Mouse (Mus musculus) testis, postnatal 10 days (tissue): ENCODE data around the gene Prkcb.

Experiments
- DNase-seq: peaks from one replicate; pipeline ENCODE4 v3.0.0; 2021; ENCODE audit warnings: low spot score

Gene Prkcb

DNA sequence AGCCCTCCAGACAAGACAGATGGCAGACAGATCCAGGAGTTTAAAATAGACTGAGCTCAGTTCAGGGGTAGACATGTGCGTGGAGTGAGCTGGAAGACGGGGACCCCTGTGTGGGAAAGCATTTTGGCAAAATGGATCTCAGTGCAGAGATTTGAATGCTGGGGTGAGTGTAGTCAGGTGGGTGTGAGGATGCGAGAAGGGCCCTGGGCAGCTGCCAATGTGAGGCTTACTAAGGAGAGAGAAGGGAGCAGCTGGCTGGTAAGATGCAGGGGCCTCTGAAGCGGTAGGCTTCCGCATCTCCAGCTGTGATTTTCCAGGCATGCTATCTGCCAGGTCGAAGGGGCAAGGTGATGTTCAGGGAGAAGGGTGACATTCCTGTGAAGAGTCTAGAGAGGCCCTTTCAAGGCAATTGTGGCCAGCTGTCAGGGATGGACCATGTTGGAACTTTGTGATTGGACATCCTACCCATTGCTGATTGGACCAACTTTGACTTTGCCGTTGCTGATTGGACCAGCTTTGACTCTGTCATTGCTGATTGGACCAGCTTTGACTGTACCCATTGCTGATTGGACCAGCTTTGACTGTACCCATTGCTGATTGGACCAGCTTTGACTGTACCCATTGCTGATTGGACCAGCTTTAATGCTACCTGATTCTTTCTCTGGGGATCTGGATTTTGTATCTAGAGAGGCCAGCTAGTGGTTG lies 78.9 kb downstream of the Prkcb start:
- no peak for DNase-seq

DNA sequence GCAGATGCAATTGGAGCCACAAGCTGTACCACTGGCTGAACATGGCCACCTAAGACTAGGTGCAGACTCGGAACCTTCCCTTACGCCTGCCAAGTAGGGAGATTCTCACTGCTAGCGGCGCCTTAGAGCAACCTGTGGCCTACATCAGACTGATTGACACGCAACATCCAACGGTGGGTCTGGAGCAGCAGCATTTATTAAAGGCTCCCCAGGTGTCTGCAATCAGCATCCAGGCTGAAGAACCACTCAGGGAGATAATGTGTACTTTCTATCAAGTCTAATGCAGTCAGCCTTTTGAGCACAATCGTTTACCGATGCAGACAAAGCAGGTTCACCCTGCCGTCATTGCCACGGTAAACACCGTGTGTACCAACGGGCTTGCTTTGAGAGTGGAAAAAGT lies 81.9 kb downstream of the Prkcb start:
- DNase-seq, result no peak

DNA sequence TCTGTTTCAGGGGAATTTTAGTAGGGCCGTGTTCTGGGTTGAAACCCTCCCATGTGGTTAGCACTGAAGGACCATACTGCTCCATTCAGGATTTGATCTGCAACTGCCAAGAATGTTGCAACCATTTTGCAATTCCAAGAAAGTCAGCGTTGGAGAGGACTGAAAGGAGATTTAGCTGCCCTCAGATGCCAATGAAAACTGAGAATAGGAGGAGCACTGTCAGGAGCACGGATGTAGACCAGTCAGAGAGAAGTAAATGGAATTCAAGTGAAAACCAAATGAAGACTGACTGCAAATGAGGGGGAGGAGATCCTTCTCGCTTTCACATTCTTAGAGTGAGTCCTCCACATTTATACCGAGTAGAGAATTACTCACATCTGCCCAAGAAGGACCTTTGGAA lies 83.4 kb downstream of the Prkcb start:
- DNase-seq, result no peak

DNA sequence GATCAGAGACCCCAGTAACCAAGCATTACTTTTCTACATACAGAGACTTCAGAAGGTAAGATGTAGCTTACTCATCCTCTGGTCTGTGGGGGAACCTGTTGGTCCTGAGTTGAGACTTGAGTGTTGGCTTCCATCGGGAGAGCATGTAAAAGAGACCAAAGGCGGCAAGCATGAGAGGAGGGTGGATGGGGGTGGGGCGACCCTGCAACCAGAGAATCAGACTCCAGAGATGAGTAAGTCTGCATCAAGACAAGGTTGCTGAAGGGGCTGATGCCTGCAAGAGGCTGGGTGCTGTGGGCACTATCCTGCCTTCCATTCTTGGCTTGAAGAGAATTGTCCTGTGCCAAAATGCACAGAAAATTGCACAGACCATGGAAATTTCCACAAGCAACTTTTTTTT lies 83.8 kb downstream of the Prkcb start:
- DNase-seq, result no peak

DNA sequence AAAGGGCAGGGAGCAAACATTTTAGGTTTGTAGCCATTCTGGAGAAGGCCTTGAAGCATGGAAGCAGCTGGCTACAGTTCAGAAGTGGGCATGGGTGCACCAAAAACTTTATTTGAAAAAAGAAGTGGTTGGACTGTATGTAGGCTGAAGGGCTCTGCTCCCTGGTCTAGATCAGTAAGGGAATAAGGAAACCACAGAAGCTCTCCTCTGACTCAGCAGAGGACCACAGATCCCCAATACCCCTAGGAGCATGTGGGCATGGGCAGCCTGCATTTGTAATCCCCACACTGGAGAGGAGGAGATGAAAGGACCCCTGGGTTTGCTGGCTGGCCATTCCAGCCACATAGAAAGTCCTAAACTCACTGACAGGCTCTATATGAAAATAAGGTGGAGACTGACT lies 88.3 kb downstream of the Prkcb start:
- no peak for DNase-seq

DNA sequence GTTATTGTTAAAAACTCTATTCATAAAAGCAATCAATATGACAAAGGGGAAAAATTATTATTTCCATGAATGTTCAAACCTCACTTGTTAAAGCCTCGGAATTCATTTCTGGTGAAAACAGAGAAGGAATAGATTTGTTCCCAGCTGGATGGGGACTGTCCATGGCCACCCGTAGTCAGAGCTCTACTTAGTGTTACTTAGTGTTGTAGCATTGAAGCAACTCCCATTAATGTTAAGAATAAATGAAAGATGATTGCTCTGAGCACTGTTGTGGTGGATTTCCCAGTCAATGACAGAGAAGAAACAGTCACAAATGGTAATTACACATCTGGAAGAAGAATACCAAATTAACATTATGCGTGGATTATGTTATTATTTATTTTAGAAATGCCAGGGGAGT lies 89.4 kb downstream of the Prkcb start:
- no peak for DNase-seq

DNA sequence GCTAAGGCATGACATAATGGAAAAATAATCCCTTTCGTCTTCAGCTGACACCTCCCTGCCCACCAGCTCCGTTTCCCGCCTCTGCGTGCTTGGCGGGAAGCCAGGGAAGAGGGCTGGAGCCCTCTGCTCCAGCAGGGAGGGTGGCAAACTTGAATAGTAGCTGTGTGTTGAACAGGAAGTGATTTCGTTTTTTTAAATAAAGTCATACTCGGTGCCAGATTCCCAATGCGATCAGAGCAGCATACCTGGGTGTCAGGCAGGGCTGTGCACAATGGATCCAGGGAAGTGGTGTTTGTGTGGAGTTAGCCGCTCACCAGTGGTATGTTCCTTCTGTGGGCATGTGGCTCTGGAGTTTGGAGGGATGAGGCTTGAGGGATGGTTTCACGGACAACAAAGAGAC lies 89.9 kb downstream of the Prkcb start:
- DNase-seq, result peak; percentile 53

DNA sequence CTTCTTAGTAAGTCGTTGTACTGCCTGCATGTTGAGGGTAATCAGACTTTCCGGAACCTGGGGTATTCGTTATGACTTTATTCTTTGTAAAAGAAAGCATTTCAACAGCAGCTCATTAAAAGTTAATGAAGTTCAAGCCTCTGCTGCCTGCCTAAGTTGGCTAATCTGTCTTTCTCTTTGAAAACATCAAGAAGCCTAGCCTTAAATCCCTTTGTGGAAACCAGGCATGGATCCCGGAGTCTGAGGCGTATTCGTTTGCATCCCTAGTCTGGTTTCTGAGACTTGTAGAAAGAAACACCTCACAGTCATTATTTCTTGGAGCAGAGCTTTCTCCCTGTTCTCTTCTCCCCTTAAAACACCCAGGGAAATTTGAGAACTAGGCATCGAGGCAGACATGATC lies 90.7 kb downstream of the Prkcb start:
- no peak for DNase-seq

DNA sequence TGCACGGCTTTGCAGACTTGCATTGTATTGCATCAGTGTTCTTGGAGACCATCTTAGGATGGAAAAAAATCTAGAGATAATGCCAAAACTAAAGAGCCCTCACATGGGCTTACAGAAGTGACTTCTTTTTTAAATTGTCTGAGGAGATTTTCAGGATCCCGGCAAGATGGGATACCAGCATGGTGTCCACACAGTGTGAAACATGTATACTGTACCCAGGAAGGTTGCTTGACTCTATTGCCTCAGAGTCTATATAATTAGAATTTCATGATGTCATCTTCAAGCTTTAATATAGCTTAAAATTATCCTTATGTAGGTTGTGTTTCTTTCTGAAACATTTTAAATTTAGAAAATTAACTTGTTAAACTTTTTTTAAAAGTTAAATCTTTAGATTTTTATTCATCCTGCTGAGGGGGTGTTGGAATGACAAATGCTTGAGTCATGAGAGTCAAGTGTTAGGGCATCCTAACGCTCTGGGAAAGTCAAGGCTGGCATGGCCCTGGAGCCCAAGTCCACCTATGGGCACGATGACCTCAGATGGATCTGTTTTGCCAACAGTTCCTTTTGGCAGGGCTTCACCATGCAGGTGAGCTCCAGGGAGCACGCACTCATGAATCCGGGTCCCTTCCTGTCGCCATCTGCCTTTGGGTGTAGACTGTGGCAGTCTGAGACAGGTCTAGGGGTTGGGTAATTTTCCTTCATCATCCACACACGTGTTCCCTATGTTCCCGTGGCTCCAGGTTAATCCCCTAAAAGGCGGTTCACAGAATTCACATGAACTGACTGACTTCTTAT lies 92.0 kb downstream of the Prkcb start:
- DNase-seq, result no peak

DNA sequence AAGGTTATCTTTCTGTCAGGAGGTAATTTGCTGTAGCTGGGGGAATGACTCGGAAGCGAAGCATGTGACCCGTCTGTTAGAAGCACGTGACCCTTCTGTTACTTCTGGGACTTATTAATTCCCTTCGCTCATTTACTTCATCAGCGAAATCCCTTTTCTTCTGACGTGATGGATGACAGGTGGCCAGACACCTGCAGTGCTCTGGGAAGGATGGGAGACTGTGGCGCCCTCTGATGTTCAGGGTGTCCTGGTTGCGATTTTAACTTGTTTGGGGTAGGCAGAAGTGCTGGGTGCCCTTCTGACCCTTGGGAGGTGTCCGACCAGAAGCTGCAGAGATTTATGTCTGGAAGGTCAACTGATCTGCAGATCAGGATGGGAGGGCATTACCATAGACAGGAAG lies 93.0 kb downstream of the Prkcb start:
- no peak for DNase-seq

DNA sequence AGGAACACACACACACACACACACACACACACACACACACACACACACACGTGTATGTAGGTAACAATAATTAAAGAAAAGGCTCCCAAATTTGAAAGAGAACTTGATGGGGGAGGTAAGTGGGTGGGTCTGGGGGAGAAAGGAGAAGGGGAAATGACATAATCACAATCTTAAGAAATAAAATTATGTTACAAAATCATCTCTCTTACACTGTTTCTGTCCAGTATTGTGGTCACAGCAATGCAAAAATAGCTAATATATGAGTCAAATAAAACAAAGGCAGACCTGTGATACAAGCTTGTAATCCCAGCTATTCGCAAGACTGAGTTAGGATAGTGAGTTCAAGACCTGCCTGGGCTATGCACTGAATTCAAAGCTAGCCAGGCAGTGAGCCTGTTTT lies 94.7 kb downstream of the Prkcb start:
- no peak for DNase-seq

DNA sequence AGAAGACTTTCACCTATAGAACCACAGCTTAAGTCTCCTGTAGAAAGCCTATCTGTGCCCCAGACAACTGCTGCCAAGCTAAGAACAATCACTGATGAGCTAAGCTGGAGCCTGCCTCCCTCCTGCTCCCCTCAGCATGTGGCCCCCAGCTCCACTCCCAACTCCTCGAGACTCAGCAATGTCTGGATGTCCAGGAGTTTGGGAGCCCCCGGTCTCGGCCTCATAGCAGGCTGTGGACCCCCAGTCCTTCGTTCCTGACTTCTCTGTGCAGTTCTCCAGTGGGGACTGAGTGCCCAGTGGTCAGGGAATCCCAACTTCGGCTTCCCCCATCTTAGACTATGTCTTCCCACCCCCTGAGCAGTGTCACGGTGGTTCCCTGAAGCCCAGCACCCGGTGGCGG lies 96.3 kb downstream of the Prkcb start:
- no peak for DNase-seq

DNA sequence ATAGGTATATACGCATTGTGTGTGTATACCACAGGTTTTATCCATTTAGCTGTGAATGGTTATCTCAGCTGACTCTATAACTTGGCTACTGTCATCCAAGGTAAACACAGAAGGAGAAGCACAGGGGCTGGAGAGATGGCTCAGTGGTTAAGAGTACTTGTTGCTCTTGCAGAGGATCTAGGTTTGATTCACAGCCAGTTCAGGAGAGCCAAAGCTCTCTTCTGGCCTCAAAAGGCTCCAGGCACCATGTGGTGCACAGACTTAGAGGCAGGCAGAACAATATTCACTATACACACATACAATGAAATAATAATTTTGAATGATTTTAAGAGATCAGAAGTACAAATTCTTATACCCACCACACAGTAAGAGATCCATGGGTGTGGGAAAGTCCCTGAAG lies 98.0 kb downstream of the Prkcb start:
- DNase-seq, result no peak

DNA sequence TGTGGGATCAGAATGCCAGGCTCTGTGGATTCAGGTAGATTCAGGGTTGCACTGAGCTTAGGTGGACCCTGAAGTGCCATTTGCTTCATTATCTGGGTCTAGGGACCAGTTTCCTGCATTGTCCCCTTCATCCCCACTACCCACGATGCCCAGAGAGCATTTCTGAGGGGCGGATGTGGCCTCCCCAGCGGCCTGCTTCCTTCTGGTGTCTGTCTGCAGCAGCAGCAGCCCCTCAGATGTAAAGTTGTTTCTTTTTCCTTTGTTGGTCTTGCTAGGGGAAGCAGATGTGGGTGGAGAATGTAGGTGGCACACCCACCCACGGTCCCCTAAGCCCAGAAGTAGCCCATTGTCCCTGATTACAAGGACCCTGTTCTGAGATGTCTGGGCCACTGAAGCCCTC lies 99.3 kb downstream of the Prkcb start:
- no peak for DNase-seq

DNA sequence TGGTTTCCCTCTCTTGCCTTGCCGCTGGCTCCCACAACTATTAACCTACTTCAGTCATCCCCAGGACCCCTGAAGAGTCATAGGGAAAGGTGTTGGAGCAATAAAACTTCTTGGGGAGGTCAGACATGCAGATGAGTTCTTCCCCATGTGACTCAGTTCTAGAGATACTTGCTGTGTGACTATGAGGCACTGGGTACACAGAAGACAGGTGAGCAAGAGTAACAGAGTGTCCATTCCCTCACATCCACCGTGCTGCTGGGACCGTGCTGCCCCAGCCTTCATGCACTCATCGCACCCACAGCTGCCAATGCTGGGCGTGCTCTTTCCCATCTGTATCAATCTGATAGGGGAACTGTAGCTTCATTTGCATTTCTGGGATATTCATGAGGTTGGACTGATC lies 100.3 kb downstream of the Prkcb start:
- no peak for DNase-seq

DNA sequence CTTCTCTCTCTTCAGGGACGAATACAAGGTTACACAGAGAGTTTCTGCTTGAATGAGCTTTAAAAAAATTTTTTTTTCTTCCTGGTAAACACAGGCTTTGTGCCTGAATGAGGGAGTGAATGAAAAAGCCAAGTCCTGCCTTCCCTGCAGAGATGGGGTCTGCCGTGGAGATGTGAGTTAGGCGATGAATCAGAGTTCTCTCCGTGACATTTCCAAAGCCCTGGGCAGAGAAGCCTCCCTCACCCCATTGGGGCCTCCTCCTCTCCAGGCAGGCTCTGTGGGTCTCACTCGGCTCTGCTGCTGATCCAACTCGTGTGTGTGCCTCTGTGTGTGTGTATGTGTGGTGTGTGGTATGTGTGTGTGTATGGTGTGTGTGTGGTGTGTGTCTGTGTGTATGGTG lies 101.1 kb downstream of the Prkcb start:
- DNase-seq, result no peak

DNA sequence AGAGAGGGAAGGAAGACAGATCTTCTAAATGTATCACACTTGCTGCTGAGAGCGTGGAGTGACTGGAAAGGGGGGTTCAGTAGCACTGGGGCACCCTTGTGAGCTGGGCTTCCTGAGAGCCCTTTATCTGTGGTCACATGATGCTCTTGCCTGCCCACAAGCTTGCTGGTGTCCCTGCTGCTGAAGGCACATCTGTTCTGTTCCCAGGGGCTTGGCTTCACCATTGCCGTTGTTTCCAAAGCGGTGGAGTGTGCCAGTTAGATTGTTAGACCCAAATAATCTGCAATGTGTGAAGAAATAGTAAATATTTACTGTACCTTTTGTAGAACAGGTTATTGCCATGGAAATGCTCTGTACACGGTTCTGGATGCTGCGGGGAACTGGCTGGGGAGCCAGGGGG lies 101.6 kb downstream of the Prkcb start:
- DNase-seq, result no peak

DNA sequence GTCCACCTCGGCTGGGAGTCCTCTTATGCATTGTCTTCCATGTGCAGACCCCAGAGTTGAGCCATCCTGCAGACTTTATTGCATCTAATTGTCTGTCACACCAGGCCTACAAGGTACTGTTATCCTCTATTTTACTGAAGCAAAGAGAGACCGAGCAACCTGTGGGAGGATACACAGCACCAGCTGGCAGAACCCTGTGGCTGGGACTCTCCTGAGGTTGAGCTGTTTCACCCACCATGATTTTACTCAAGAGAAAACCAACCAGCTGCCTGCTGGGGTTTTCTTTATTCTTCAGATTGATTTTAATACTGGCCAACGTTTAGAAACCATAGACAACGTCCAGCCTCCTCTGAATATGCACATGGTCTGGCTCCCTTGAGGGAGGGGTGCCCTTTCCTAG lies 102.1 kb downstream of the Prkcb start:
- DNase-seq, result no peak

DNA sequence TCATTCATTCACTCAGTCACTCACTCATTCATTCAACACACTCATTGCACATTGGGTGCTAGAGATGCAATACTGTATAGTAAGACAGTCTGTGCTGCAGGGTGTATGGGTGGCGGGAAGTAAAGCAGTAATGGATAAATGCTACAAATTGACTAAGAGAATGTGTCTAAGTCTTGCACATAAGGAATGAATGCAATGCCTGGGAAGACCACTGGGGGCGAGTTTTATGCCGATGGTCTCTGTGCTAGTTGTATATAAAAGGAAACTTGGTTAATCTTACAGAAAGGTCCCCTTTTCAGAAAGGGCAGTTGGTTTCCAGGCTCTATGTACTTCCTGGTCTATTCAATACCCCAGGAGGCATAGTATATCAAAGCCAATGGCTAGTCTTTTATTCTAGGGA lies 102.8 kb downstream of the Prkcb start:
- peak; percentile 54 for DNase-seq

DNA sequence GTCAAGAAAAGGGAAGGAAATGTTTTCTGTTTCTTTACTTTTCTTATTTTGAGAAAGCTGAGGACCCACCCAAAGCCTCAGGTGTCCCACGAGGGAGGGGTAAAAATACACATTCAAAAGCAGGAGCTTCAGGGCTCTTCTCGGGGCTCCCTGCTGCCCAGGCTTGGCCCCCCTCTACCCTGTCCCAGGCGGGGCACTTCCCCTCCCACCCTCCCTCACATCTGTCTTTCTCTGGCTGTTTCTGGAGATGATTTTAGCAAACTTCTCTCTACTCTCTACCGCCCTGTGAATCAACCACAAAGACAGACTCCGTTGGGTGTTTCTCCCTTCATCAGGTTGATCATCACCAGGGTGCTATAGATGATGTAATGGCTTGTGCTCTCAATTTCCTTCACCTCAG lies 105.4 kb downstream of the Prkcb start:
- no peak for DNase-seq

DNA sequence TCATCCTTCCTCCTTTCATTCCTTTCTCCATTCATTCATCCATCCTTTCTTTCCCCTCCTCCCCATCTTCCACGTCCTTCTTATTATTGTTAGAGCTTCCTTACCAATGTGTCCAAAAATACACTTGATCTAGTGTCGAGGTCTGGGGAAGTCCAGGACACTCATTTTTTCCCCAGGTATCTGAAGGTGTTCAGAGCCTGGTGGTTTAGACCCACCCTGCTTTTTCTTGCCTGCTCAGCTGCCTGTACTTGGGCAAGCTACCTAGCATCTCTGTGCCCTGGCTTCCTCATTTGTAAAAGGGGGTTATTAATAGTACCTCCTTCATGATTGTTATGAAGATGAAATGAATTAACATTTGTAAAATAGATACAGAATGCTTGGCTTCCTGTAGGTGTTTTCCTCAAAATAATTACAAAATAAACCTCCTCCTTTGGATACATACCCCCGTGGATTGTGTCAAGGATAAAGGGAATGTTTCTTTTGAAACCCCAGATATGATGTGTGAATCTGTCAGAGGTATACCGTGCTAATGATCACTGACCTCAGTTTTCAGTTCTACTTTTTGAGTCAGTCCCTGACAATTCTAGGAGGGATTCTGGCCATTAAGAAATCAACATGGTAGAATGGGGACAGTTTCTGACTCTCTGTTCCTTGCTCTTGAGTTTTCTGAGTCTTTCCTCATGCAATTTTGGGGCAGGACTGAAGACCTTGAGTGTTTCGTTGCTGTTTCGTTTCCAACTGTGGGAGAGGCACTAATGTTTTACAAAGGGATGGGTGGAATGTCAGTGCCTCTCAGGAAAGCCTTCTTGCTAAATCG lies 106.8 kb downstream of the Prkcb start:
- no peak for DNase-seq

DNA sequence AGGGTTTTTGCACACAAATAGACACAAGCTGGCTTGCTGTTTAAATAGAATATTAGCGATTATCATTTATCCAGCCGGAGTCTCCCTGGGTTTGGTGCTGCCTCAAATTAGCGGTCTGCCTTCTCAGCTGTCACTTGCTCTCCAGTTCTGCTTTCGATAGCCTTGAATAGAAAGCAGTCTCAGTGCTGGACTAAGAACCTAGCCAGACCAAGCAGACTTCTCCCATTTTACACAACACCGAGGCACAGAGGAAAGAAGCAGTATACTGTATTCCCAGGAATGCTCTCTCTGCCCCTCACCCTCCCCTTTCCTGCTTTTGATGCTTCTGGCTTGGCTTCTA lies 107.4 kb downstream of the Prkcb start:
- DNase-seq, result no peak

DNA sequence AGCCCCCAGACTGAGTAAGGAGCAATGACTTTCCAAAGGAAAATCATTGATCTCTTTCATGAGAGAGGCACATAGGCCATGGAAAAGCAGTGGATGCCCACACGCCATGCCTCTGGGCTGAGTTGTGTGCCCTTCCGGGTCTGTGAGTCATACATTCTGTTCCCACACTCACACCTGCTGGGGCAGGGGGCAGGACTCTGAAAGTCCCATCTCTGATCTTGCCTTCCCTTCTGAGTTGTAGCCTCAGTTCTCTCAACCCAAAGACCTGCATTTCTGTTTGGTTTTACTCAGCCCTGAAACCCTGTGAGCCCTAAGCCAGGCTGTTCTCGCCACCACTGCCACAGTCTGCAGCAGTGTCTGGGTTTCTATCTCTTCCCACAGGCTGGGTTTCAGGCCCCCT lies 109.1 kb downstream of the Prkcb start:
- DNase-seq, result no peak
